Mouse (Mus musculus) embryonic fibroblast, embryonic 13.5 days (primary cell): ENCODE results near the gene Slfnl1.

Experiments
- CTCF ChIP-seq: IDR thresholded peaks from 2 replicates; pipeline ENCODE4 v1.5.1; 2011; ENCODE audit warnings: mild to moderate bottlenecking, control low read depth, low read length, moderate library complexity, borderline replicate concordance; ENCODE audit not compliant: insufficient read depth
- POLR2A ChIP-seq: IDR thresholded peaks from 2 replicates; pipeline ENCODE4 v1.6.1; 2011; ENCODE audit warnings: low read depth, mild to moderate bottlenecking, control low read depth, low read length, moderate library complexity

GRCm38 (mm10) chr4:120565726-120566125, 33.7 kb downstream of the Slfnl1 start:
- no peak for TF ChIP-seq CTCF
- no peak for TF ChIP-seq POLR2A
